Mouse (Mus musculus) ES-E14 (cell line): ENCODE results near the gene Olfr638. TPM values are rescaled to one million over a fixed set of nuclear protein-coding genes. Genes with fewer than 3 reads are reported as not detected.
A peak's percentile ranks its signal among the peaks of the same experiment; 100 is the strongest.
"Not testable (repeated sequence)": the region's sequence is repeated elsewhere in the genome, so short reads cannot be mapped to it uniquely, and the experiment has no call there.

Experiments
- DNase-seq: peaks from one replicate; pipeline ENCODE4 v3.0.0-alpha.2; 2013; ENCODE audit warnings: low read depth, low spot score
- H3K27ac ChIP-seq: 2 replicates; pipeline ENCODE4 v1.5.1; 2012; ENCODE audit warnings: low read depth, mild to moderate bottlenecking, low read length, moderate library complexity, mixed read lengths; ENCODE audit not compliant: poor library complexity, insufficient read depth, severe bottlenecking
- H3K36me3 ChIP-seq: 2 replicates; pipeline ENCODE4 v1.6.1; 2012; ENCODE audit warnings: mild to moderate bottlenecking, low read length, moderate library complexity, mixed read lengths; ENCODE audit not compliant: control insufficient read depth, poor library complexity, insufficient read depth, severe bottlenecking
- H3K4me1 ChIP-seq, 2 experiments: fragments of 150-350 bp in 1 of 2; sonication (generic) in 1 of 2; 2 replicates each; pipeline ENCODE4 v1.6.1; 2012; ENCODE audit warnings: low read length in 2 of 2, mild to moderate bottlenecking in 1 of 2, mixed read lengths in 1 of 2; ENCODE audit not compliant: control insufficient read depth in 2 of 2, insufficient read depth in 2 of 2, poor library complexity in 1 of 2
- H3K4me3 ChIP-seq, 2 experiments: fragments of 150-350 bp in 1 of 2; sonication (generic) in 1 of 2; 2 replicates each; pipeline ENCODE4 v1.5.1; 2012; ENCODE audit warnings: low read length in 2 of 2, low read depth in 1 of 2, mild to moderate bottlenecking in 1 of 2, mixed read lengths in 1 of 2; ENCODE audit not compliant: insufficient read depth in 1 of 2, poor library complexity in 1 of 2, severe bottlenecking in 1 of 2
- H3K9ac ChIP-seq: 2 replicates; pipeline ENCODE4 v1.6.1; 2012; ENCODE audit warnings: low read depth, mild to moderate bottlenecking, low read length, mixed read lengths; ENCODE audit not compliant: poor library complexity, insufficient read depth, severe bottlenecking
- H3K9me3 ChIP-seq: fragments of 150-350 bp; sonication (generic); 2 replicates; pipeline ENCODE4 v1.6.1; 2012; ENCODE audit warnings: low read depth, mild to moderate bottlenecking, low read length; ENCODE audit not compliant: control insufficient read depth, insufficient read depth
- CHD2 ChIP-seq: IDR thresholded peaks from 2 replicates; pipeline ENCODE4 v1.6.1; 2014; ENCODE audit warnings: mild to moderate bottlenecking, low read depth, low read length, inconsistent platforms
- HCFC1 ChIP-seq: IDR thresholded peaks from 2 replicates; pipeline ENCODE4 v1.6.1; 2012; ENCODE audit warnings: low read length, inconsistent platforms, borderline replicate concordance; ENCODE audit not compliant: insufficient read depth
- MAFK ChIP-seq: IDR thresholded peaks from 2 replicates; pipeline ENCODE4 v1.6.1; 2014; ENCODE audit warnings: mild to moderate bottlenecking, low read depth, low read length, inconsistent platforms; ENCODE audit not compliant: insufficient read depth
- ZC3H11A ChIP-seq: IDR thresholded peaks from 2 replicates; pipeline ENCODE4 v1.6.1; 2012; ENCODE audit warnings: low read depth, mild to moderate bottlenecking, inconsistent platforms, low read length, borderline replicate concordance
- ZNF384 ChIP-seq: IDR thresholded peaks from 2 replicates; pipeline ENCODE4 v1.6.1; 2012; ENCODE audit warnings: low read depth, low read length, inconsistent platforms
- in situ Hi-C, 2 experiments: fragments of 600-800 bp; cut with MboI; formaldehyde crosslinking; loops; one replicate each; pipeline ENCODE4 v1.15.1; 2025; ENCODE audit warnings: low sequenced_read_pairs in 2 of 2, inconsistent platforms in 1 of 2; ENCODE audit not compliant: unreplicated experiment in 2 of 2
- total RNA-seq: library from RNA; depleted of rRNA; stranded (reverse); fragments of 300-350 nt; gene quantifications from 2 replicates; pipeline ENCODE4 v1.2.3, GENCODE M21; 2012; rRNA removed

The Olfr638 gene
- total RNA-seq, result not detected in 2 replicates

GRCm38 (mm10) chr7:103998446-103998845 is at the start of gene Olfr638:
Gene Olfr638 (plus strand): TSS chr7:103998746.
- Histone ChIP-seq H3K9me3 (no peaks in the 10 kb centered on the region), H3K27ac (no peak within 1 kb of the TSS), H3K36me3 (no peaks in the 10 kb centered on the region), H3K4me1 (no peaks in the 10 kb centered on the region), H3K9ac (no peak within 1 kb of the TSS), H3K4me3 (no peak within 1 kb of the TSS)
- TF ChIP-seq MAFK, result no peak
- TF ChIP-seq CHD2, result no peak
- no peak for TF ChIP-seq HCFC1
- no peak for TF ChIP-seq ZC3H11A
- TF ChIP-seq ZNF384, result no peak
- in situ Hi-C loops, result no loop called here
- DNase-seq, result no peak

GRCm38 (mm10) chr7:103966873-103967272 is 31.7 kb upstream of the Olfr638 start:
- peak overlapping the region; percentile 40 to 50; a peak in 3 of 4 replicates for H3K4me3 ChIP-seq
- DNase-seq, H3K4me1 ChIP-seq, in situ Hi-C loops, H3K27ac ChIP-seq, H3K9me3 ChIP-seq, H3K9ac ChIP-seq, H3K36me3 ChIP-seq: not testable (repeated sequence)

- Histone ChIP-seq H3K27ac (no peak within 1 kb of the TSS), H3K36me3 (no peaks in the 10 kb centered on the region), H3K9ac (no peak within 1 kb of the TSS), H3K4me3 (no peak within 1 kb of the TSS), H3K9me3 (no peaks in the 10 kb centered on the region), H3K4me1 (no peaks in the 10 kb centered on the region)
- TF ChIP-seq HCFC1, result no peak
- TF ChIP-seq CHD2, result no peak
- TF ChIP-seq MAFK, result no peak
- TF ChIP-seq ZNF384, result no peak
- no peak for TF ChIP-seq ZC3H11A
- in situ Hi-C loops, result no loop called here
- DNase-seq, result no peak
Observed at GRCm38 (mm10) chr7:103970852-103971251, 27.7 kb upstream of the Olfr638 start, which contains the start of gene Olfr635. Gene Olfr635 (plus strand): TSS chr7:103971152.

- in situ Hi-C loops, result no loop called here
- H3K4me3 ChIP-seq, result no peak overlapping the region
- no peak overlapping the region for H3K27ac ChIP-seq
- no peaks in the 10 kb centered on the region for H3K4me1 ChIP-seq
- H3K9me3 ChIP-seq, result no peaks in the 10 kb centered on the region
- no peak overlapping the region for H3K9ac ChIP-seq
- no peaks in the 10 kb centered on the region for H3K36me3 ChIP-seq
- TF ChIP-seq HCFC1, result no peak
- TF ChIP-seq CHD2, result no peak
- no peak for TF ChIP-seq ZNF384
- TF ChIP-seq ZC3H11A, result no peak
- DNase-seq, result no peak
Observed at GRCm38 (mm10) chr7:103971782-103972181, 26.8 kb upstream of the Olfr638 start.

GRCm38 (mm10) chr7:103999124-103999523 is 578 bp downstream of the Olfr638 start:
- no peaks in the 10 kb centered on the region for H3K9me3 ChIP-seq
- DNase-seq, result no peak
- TF ChIP-seq ZNF384 (no peak), ZC3H11A (no peak), CHD2 (no peak), MAFK (no peak)
- H3K9ac ChIP-seq, result no peak overlapping the region
- in situ Hi-C loops, result no loop called here
- H3K27ac ChIP-seq, result no peak overlapping the region
- no peak overlapping the region for H3K4me3 ChIP-seq
- no peaks in the 10 kb centered on the region for H3K4me1 ChIP-seq
- H3K36me3 ChIP-seq, result no peaks in the 10 kb centered on the region
